Mouse (Mus musculus) heart, postnatal 0 days (tissue): ENCODE results near the gene Lmbrd1.
"Not testable (repeated sequence)": the region's sequence is repeated elsewhere in the genome, so short reads cannot be mapped to it uniquely, and the experiment has no call there.

Experiments used
- CTCF ChIP-seq: IDR thresholded peaks from 2 replicates; pipeline ENCODE4 v1.5.1; 2016; ENCODE audit warnings: antibody characterized with exemption, control low read depth, low read depth
- EP300 ChIP-seq: IDR thresholded peaks from 2 replicates; pipeline ENCODE4 v1.6.1; 2016; ENCODE audit warnings: antibody characterized with exemption, low read depth

DNA sequence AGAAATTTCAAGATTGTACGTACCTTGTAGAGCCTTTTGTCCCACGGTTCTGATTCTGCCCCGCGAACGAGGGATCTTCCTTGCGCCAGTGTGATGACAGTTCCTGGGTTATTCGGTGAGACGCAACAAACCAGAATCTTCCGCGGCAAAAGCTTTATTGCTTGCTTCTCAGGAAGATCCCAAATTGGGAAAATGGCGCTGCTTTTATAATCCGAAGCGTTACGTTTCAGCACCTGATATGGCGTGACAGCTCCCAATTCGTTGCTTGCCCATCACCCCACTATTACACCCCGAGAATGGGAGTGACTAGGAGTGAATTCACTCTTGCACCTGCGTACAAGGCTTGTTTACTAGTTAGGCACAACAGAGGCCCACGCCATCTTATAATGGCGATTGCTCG, 129.5 kb downstream of the Lmbrd1 start:
- TF ChIP-seq CTCF, EP300: not testable (repeated sequence)
